Mouse (Mus musculus) left cerebral cortex, adult 9 months (tissue): ENCODE data around the gene Fnbp1.
A peak's percentile ranks its signal among the peaks of the same experiment; 100 is the strongest.

ENCODE experiments used
- DNase-seq, 2 experiments: peaks; one replicate each; pipeline ENCODE4 v3.0.0; 2022; ENCODE audit warnings: low spot score in 2 of 2

Gene Fnbp1

DNA sequence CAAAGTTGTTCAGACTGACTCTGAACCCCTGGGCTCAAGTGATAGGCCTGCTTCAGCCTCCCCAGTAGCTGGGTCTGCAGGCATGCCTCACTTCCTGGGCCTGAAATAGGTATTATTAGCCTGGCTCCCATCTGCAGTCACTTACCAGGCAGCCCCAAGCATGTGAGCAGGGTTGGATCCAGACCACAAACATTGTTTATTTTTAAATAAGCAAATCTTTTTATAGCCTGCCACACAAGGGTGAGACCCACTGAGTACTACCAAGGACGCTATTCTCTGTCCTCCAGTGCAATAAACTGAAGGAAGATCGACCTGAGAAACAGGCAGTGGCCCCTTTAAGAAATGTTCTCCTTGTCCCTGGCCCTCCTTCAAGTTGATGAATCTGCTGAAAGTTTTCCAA lies 17.1 kb downstream of the Fnbp1 start:
- no peak for DNase-seq

DNA sequence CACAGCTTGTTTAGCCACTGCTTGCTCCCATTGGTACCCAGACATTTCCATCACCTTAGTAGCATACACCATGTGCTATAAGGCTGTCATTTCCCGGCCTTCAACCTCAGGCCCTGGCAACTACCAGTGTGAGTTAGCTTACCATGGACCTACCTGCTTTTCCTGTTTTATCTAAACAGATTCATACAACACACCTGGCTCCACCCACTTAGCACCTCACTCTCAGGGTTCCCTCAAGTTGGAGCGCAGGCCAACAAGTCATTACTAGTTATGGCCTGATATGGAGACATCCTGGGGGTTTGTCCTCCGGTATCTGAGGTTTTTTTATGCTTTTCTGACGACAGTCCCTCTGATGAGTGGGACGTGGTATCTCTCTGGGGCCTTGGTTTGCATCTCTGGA lies 18.3 kb downstream of the Fnbp1 start:
- no peak for DNase-seq

DNA sequence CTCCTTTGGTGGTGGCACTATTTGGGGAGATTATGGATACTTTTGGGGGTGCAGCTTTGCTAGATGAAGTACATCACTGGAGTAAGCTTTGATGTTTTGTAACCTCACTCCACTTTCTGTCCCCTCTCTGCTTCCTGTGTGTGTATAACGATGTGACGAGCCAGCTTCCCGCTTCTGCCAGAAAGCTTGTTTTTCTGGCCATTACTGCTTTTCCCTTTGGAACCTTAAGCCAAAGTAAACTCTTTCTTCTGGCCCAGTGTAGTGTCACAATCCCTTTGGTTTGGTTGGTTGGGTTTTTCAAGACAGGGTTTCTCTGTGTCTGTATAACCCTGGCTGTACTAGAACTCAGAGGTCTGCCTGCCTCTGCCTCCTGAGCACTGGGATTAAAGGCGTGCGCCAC lies 19.0 kb downstream of the Fnbp1 start:
- DNase-seq = no peak

DNA sequence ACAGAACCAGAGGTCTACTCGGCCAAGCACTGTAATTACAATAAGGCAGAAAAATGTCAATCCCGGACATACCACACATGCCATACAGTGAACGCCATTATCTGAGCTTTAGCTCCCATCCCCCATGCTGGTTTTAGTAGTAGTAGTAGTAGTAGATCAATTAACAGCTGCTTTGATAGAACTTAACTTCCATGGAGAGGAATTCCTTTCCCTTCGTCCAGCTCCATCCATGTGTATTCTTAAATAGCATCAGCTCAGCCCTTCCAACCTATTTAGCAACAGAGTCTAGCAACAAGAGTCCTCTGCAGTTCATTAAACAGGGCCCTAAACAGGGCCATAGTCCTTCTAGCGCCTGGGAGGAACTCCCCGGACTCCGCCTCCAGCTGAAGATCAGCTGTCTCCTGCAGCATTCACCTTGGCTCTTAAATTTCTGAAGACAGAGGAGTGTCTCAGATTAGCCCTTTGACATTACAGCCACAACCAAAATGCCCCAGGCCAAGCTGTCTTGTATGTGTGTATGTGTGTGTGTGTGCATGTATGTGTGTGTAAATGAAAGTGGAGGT lies 20.6 kb downstream of the Fnbp1 start:
- no peak for DNase-seq

DNA sequence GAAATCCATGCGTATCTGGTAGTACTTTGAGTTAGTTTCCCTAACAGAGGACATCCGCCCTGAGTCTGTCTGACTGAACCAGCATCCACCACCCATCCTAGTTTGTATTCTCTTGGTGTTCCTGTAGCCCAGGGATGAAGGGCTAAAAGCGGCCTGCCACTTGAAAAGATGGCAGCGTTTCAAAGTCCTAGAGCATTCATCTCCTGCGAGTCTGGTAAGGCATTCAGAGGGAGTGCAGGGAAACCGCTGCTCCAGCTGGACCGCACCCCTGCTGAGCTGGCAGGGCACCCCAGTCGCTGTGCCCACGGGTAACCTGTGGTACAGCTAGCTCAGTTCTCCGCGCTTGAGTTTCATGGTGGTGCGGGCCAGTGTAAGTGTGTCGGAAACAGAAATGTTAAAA lies 22.0 kb downstream of the Fnbp1 start:
- DNase-seq = peak; percentile 40 to 66

DNA sequence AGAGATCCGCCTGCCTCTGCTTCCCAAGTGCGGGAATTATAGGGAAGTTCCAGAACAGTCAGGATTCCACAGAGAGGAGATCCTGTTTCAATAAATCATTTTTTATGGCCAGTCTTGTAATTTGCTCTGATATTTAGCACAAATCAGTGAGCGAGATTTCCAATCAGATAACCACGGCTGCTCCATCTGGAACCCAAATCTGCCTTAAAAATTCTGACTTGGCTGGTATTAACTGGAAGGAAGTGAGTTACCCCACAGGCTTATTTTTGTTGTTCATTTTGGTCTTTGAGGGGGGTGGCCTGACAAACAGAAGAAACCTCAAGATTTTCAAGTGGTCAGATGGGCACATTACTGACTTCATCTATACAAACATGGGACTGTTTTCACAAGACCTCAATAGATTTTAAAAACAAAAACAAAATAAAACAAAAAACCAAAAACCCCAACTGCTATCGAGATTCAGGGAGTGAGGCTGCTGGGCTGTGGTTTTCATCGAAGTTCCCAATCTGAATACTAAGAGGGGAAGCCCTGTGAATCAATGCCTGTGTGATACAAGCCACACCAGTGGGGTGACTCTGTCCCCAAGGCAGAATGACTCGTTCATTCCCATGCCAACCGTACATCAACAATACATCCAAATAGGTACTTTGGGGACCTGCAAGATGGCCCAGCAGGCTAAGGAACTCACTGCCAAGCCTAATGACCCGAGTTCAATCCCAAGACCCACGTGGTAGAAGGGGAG lies 23.0 kb downstream of the Fnbp1 start:
- no peak for DNase-seq

DNA sequence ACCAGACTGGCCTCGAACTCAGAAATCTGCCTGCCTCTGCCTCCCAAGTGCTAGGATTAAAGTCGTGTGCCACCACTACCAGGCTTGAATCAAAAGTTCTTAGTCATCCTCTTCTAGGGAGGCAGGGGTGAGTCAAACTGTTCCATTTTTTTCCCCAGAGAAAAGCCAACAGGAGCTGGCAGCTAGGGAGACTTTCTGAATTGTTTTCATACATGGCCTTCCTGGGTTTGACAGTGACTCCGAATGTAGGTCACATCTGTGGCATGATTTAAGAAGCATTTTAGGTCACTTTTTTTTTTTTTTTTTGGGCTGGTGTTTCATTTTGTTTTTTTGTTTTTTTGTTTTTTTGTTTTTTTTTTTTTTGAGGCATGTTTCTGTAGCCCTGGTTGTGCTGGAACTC lies 23.6 kb downstream of the Fnbp1 start:
- DNase-seq = no peak

DNA sequence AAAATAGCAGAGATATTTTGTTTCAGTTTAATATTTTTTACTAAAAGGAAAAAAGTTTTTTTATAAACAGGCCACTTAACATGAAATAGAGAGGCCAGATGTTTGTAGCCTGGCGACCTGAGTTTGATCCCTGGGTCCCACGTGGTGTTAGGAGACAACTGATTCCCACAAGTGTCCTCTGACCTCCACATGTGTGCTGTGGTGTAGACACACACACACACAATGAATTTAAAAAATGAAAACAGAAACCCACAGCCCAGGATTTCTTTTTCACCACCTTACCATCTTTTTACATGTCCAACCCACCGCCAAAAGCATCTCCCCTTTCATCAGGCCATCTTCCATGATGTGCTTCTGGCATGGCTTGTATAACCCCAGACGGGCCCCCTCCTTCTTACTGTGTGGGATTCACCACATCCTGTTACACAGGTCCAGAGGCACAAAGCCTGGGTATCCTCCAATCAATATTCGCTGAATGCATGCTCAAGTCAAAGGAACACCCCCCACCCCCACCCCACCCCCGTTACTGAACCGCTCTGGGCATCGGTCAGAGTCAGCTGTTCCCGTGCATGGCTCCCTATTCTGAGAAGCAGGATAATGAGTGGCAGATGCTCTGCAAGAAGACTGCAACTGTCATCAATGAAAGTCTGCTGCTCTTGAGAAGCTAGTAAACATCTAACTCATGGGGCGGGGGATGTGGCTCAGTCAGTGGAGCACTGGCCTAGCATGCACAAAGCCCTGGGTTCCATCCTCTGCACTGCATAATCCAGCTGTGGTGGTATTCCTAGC lies 25.7 kb downstream of the Fnbp1 start:
- no peak for DNase-seq

DNA sequence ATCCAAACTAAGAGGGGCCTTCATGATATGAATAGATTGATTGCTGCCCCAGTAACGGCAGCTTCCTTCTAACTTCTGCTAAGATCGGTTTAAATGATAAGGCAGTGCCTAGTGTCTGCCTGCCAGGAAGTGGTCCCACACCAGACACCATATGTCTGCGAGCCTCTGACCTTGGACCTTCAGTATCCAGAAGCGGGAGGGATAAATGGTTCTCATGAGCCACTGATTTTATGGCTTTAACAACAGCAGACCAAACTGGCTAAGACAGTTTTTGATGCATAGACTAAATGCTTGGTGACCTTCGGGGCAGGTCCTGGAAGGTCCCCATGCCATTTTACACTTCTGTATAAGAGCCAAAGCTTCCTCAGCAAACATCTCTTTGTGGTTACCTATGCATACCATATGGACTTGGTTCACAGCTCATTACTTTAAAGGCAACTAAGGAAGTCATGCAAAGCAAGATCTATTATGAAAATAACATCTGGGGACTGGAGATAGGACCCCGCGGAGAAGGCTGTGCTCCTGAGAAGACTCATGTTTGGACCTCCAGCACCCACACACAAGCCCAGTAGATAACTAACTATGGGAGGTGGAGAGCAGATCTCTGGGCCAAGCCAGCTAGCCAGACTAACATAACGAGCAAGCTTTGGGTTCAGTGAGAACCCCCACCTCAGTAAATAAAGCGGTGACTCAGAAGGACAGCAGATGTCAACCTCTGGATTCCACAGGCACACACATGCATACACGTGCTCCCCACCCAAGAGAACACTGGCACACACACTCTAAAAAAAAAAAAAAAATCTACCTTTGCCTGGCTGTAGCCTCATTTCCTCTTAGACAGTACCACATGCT lies 26.5 kb downstream of the Fnbp1 start:
- no peak for DNase-seq

DNA sequence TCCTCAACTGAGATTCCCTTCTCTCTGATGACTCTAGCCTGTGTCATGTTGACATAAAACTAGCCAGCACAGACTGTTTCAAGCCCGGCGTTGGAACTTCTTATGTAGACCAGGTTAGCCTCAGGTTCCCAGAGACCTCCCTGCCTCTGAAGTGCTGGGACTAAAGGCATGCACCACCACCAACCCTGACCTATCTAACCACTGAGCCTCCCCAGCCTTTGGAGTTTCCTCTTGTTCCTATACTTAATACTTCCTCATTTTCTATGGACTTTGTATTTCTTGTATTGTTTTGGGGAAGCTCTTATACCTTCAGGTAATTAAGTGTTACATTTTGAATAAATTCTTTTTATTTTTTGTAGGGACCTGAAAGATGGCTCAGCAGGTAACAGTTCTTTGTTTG lies 27.6 kb downstream of the Fnbp1 start:
- DNase-seq = no peak

DNA sequence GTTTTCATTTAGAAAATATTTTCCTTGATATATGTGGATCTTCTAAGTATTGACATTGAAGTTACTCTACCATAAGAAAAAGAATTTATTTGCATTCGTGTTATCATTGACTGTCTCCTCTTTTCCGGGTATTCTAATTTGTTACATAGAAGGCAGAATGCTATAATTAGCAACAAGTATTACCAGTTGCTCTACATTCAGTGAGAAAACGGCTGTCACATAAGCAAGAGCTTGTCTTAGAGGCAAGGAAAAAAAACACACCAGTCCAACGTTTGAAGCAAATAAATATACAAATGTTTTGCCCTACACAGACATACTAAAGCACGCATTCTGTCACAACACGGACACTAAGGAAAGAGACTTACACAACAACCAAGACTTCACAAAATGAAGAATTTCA lies 30.1 kb downstream of the Fnbp1 start:
- DNase-seq = no peak

DNA sequence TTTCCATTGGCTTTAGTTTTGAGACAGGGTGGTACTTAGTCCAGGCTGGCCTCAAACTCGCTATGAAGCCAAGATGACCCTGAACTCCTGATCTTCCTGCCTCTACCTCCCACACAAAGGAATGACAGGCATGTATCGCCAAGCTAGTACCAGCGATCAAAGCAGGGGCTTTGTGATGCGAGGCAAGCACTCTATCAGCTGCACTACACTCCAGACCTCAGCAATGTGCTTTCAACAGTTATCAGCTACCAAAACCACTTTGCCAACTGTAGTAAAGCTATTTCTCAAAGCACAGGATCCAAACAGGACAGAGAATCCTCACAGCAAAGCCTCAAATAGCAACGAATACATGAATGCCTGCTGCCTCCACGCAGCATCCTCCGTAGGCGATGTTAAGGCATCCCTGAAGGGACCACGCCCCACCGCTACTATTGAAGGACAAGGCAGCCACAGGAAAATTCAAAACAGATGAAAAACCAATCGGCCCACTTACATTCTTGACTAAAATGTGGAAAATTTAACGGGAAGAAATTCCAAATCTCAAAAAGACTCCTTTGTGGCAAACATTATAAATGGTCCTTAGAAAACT lies 31.8 kb downstream of the Fnbp1 start:
- DNase-seq = no peak

DNA sequence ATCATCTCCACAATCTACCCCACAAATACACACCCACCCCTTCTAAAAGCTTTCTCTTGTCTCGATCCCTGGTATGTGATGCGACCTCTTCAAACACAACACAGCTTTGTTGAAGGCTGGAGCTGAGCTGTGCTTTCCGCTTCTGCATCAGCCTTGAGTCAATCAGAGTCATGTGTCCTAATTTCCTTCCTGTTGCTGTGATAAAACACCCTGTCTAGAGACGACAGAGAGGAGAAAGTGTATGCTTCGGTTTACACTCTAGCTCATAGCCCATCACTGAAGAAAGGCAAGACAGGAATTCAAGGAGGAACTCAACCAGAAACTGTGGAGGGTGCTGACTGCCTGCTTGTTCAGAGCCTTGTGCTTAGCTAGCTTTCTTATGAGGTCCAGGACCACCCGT lies 33.6 kb downstream of the Fnbp1 start:
- no peak for DNase-seq

DNA sequence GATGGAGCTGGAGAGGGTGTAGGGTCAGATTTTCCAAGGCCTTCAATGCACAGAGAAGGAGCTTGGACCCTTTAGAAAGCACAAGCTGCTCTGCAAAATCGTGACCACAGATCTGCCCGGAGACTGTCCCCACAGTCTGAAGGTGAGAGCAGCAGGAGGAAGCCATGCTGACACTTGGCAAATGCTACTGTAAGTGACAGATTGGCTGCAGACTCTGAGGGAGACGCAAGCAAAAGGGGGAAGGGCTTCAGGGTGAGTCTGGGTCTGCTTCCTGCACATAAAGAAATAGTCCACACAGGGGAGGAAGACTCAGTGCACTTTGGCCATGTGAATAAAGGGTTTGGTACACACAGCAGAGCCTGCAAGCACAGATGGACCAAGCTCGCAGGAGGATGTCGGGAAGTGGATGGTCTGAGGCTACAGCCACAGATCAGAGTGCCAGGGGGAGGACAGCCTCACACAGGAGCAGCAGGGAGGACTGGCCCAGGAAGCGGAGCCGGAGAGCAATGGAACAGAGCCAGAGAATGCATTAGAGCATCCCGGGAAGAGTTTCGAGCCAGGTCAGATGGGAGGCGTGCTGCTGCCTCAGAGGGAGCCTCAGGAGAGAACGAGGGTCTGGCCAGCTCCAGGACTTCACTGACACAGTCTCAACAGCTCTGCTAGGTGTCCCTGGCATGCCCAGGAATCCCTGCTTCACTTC lies 35.0 kb downstream of the Fnbp1 start:
- no peak for DNase-seq

DNA sequence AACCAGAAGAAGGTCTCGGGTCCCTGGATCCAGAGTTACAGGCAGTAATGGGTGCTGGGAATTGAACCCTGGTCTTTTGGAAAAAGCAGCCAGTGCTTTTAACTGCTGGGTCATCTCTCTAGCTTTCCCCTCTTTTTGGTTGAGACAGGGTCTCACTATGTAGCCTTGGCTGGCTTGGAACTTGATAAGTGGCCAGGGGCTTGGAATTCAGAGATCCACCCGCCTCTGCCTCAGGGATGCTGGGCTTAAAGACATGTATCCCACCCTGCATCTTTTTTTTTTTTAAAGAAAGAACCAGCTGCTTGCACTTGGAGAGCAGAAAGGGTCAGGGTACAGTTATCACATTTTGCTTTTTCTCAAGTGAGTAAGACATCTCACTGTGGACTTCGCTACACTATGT lies 35.8 kb downstream of the Fnbp1 start:
- DNase-seq = no peak

DNA sequence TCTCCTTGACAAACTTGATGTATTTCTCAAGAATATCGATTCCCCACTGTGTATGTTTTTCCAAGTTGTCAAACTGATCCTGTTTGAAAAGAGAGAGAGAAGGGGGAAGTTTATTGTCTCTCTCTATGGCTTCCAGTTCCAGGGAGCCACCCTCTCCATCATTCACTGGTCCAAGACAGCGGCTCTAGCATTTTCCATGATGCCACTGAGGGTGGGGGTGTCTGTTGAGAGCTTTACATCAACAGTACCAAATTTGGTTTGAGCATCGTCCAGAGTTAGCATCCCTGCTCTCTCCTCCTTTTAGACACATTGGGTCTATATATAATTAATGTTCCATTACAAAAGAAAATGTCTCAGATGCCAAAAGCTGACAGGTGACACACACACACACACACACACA lies 36.5 kb downstream of the Fnbp1 start:
- DNase-seq = no peak

DNA sequence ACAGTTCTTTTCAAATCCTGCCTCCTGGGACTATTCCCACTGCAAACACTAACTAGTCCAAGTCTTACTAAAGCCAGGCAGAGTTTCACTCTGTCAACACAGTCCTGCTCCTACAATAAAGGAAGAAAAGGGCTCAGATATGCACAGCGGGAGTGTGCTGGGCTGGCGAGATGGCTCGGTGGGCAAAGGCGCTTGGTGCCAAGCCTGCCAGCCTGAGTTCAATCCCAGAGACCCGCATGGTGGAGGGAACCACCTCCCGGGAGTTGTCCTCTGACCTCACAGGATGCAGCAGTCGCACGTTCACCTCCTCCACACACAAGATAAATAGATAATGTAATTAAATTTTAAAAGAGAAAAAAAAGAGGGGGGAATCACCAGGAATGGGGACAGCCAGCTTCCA lies 38.5 kb downstream of the Fnbp1 start:
- no peak for DNase-seq

DNA sequence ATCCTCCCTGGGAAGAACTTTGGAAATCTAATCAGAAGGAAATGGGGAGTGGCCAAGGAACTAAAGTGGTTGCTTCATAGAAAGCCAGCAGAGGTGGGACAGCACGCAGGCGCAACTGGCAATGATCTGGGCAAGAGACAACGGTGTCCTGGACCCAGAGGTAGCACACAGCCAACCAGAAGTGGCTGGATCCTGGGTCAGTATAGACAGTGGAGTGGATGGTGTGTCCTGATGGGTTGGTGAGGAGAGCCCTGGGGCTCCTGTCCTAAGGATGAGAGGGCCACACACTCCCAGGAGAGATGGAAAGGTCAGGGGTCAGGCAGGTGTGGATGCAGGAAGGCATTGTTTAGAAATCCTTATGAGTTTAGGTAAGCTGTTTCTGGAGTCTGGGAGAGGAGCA lies 40.5 kb downstream of the Fnbp1 start:
- no peak for DNase-seq

DNA sequence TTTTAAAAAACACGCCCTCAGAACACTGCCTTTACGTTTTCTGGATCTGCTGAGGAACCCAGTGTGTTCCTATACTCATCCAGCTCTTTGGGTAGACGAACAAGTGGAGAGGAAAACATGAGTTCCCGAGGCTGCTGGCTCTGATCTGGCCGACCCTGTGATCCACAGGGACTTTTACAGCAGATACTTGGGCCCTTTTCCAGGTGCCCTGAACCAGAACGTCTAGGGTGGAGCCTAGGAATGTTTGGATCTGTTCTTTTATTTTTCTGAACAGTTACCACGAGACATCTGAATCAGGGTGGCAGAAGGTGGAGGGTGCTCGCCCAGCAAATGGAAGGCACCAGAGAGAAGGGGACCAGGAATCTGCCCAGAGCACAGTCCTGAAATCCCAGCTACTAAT lies 42.7 kb downstream of the Fnbp1 start:
- no peak for DNase-seq

DNA sequence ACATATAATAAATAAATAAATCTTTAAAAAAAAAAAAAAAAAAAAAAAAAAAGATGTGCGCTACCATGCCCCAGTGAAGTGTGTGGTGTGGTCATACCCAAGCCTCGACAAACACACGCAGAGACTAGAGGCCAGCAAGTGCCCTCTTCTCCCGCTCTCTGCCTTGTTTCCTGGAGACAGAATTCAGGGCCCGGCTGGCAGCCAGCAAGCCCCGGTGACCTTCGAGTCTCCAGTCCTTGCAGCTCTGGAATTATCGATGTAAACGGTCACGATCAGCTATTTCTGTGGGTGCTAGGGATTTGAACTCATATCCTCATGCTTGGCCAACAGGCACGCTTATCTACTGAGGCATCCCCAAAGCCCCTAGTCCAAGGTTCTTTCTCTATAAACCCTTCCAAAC lies 43.2 kb downstream of the Fnbp1 start:
- no peak for DNase-seq

DNA sequence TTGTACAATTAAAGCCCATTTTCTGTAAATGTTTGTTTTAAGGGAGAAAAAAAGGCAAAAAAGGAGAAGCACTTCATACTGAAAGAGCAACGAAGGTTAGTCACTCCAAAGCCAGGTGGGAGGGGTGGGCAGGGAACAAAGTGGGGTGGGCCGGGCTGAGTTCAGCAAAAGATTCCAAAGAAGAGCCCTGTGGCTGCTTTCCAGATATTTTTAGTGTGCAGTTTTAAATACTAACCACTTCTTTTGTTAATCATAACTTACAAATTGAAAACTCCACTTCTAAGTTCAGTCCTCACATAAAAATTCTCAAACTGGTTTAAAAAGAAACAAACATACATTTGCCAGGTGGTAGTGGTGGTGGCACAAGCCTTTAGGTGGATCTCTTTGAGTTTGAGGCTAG lies 44.5 kb downstream of the Fnbp1 start:
- no peak for DNase-seq
